Mouse (Mus musculus) intestine, embryonic 15.5 days (tissue): ENCODE measurements around the gene E2f6. TPM values are rescaled to one million over a fixed set of nuclear protein-coding genes. Genes with fewer than 3 reads are reported as not detected.

Experiments
- ATAC-seq: fragments of 200-750 bp; cut with Nextera tagmentation; 2 replicates; pipeline ENCODE4 v1.8.0; 2017; ENCODE audit warnings: moderate TSS enrichment, moderate library complexity
- H3K27ac ChIP-seq: fragments of 300-500 bp; sonication (generic); 2 replicates; pipeline ENCODE4 v1.5.1; 2015; ENCODE audit warnings: mild to moderate bottlenecking, inconsistent platforms
- H3K27me3 ChIP-seq: fragments of 300-500 bp; sonication (generic); replicated peaks from 2 replicates; pipeline ENCODE4 v1.6.1; 2015; ENCODE audit warnings: inconsistent platforms
- H3K36me3 ChIP-seq: fragments of 300-500 bp; sonication (generic); 2 replicates; pipeline ENCODE4 v1.6.1; 2015; ENCODE audit warnings: inconsistent platforms
- H3K4me1 ChIP-seq: fragments of 300-500 bp; sonication (generic); replicated peaks from 2 replicates; pipeline ENCODE4 v1.6.1; 2015; ENCODE audit warnings: inconsistent platforms
- H3K4me2 ChIP-seq: fragments of 300-500 bp; sonication (generic); replicated peaks from 2 replicates; pipeline ENCODE4 v1.6.1; 2015; ENCODE audit warnings: mild to moderate bottlenecking, inconsistent platforms
- H3K4me3 ChIP-seq: fragments of 300-500 bp; sonication (generic); replicated peaks from 2 replicates; pipeline ENCODE4 v1.5.1; 2015; ENCODE audit warnings: inconsistent platforms
- H3K9ac ChIP-seq: fragments of 300-500 bp; sonication (generic); 2 replicates; pipeline ENCODE4 v1.6.1; 2015; ENCODE audit warnings: inconsistent platforms
- H3K9me3 ChIP-seq: fragments of 300-500 bp; sonication (generic); 2 replicates; pipeline ENCODE4 v1.6.1; 2016; ENCODE audit warnings: inconsistent platforms
- WGBS: fragments of 180-500 bp; shearing (Covaris S2); methylation state at CpG from one replicate; pipeline ENCODE4 v1.1.7; 2015; 5-methylcytosine and 5-hydroxymethylcytosine counted together
- polyA plus RNA-seq: library from polyadenylated mRNA; unstranded; fragments of >200 nt; fragmentation: Nextera tagmentation; extraction: Ambion mirVana; gene quantifications from 2 replicates; pipeline ENCODE4 v1.2.1, GENCODE M21; 2015

The E2f6 gene
- polyA plus RNA-seq, 1 experiment from 2014 or later: 37.6 TPM

DNA sequence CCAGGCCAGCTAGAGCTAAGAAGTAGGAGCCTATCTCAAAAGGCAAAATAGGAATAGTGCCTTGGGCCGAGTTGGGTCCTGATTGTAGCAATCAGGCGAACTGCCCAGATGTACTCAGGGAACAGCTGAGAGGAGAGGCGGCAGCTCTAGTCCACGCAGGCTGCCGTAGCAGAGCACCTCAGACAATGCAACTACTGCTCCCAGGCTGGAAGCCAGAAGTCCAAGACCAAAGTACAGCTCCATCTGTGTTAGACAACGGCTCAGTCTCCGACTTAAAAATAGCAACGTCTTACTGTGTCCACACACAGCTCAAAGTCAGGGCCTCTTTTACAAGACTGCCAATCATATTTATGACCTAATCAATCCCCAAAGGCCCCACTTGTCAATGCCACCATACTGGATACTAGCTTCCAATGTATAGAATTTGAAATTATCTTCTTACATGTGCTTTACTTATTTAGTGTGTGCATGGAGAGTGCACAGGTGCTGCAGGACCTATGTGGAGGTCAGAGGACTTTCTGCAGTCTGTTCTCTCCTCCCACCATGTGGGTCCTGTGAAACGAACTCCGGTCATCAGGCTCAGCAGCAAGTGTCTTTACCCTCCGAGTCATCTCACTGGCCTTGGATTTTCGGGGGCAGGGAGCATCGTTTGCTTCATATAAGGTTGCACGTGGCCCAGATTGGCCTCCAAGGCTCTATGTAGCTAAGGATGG is 29.6 kb upstream of the E2f6 start:
- H3K9me3 ChIP-seq: no peaks in the 10 kb centered on the region
- no peaks in the 10 kb centered on the region for H3K27me3 ChIP-seq
- no peak overlapping the region for H3K9ac ChIP-seq
- no peak overlapping the region for H3K4me2 ChIP-seq
- H3K27ac ChIP-seq: no peak overlapping the region
- peaks cover 7% of the 10 kb centered on the region for H3K4me1 ChIP-seq
- H3K4me3 ChIP-seq: no peak overlapping the region
- peak; percentile 84 for ATAC-seq
- WGBS: 68% methylated on average over 14 of the region's 14 CpGs
- H3K36me3 ChIP-seq: no peaks in the 10 kb centered on the region

DNA sequence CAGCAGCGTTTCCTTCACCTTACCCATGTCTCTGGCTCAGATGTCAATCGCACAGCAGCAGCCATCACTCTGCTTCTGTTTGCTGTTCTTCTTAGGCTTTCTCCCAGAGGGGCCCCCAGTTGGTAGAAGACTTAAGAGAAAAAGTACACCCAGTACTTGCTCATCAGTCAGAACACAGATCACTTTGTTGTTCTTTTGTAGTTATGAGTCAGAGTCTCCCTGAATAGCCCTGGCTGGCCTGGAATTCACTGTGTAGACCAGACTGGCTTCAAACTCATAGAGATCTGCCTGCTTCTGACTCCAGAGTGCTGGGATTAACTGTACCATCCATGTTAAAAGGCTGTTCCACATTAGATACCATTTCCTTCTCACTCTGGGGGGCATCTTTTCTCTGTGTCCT is 22.2 kb upstream of the E2f6 start:
- H3K9me3 ChIP-seq: no peaks in the 10 kb centered on the region
- H3K27me3 ChIP-seq: no peaks in the 10 kb centered on the region
- H3K4me2 ChIP-seq: no peak overlapping the region
- ATAC-seq: no peak
- H3K9ac ChIP-seq: no peak overlapping the region
- H3K36me3 ChIP-seq: no peaks in the 10 kb centered on the region
- no peak overlapping the region for H3K27ac ChIP-seq
- 63% methylated on average over 2 of the region's 2 CpGs for WGBS
- H3K4me1 ChIP-seq: 0 out of 2 replicates have a peak, but pooled peaks cover 3% of the 10 kb centered on the region
- H3K4me3 ChIP-seq: no peak overlapping the region

DNA sequence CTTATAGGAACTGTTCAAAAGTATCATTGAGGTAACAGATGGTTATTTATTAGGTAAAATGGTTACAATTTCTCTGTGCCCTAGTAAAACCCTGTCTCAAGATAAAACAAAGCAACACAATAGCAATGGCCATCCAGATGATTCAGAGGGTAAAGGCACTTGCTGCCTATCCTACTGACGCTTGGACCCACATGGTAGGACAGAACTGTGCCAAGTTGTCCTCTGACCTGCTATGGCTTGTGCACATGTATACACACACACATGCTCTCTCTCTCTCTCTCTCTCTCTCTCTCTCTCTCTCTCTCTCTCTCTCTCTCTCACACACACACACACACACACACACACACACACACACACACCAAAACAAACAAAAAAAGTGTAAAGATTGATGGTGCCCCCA is 21.6 kb upstream of the E2f6 start:
- no peak overlapping the region for H3K27ac ChIP-seq
- no peak for ATAC-seq
- H3K4me2 ChIP-seq: no peak overlapping the region
- H3K36me3 ChIP-seq: no peaks in the 10 kb centered on the region
- H3K4me1 ChIP-seq: 0 out of 2 replicates have a peak, but pooled peaks cover 3% of the 10 kb centered on the region
- no peak overlapping the region for H3K4me3 ChIP-seq
- no peaks in the 10 kb centered on the region for H3K27me3 ChIP-seq
- WGBS: 67% methylated on average over 1 of the region's 1 CpGs
- no peak overlapping the region for H3K9ac ChIP-seq
- H3K9me3 ChIP-seq: no peaks in the 10 kb centered on the region

DNA sequence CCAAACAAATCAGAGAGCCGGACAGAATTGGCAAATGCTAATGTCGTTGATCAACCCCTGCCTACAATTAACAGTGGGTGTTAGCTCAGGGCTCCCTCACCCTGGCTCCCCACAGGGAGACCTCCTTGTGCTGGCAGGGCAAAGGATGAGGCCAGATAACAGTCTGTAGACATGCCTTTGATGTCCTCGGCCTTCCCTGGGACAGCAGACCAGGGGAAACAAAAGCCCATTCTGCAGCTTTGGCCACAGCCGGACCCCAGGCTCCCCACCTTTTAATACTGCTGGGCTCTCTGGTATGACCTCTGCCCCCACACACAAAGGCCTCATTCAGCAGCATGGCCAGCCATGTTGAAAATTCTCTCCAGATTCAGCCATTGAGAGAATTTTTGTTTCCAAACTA is 21.0 kb upstream of the E2f6 start:
- no peaks in the 10 kb centered on the region for H3K9me3 ChIP-seq
- 29% methylated on average over 4 of the region's 4 CpGs for WGBS
- H3K27me3 ChIP-seq: no peaks in the 10 kb centered on the region
- no peak for ATAC-seq
- H3K9ac ChIP-seq: no peak overlapping the region
- no peak overlapping the region for H3K4me2 ChIP-seq
- H3K36me3 ChIP-seq: no peaks in the 10 kb centered on the region
- H3K4me3 ChIP-seq: no peak overlapping the region
- no peak overlapping the region for H3K27ac ChIP-seq
- 0 out of 2 replicates have a peak, but pooled peaks cover 3% of the 10 kb centered on the region for H3K4me1 ChIP-seq

DNA sequence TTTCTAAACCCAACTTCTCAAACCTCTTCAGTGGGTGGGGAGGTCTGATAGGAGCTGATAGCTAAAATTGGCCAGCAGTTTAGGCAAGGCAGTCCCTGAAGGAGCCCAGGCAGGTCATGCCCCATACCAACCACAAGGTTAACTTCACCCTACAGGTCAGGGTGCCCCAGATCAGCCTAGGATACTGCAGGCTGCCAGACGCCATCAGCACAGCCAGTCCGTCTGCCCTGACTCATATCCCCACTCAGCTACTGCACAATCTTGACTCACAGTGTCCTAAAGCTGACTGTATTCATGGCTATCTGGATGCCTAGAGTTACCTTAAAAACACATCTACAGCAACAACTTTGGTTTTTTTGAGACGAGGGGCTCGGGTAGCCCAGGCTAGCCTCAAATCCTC is 20.3 kb upstream of the E2f6 start:
- Histone ChIP-seq H3K27ac (0 out of 2 replicates have a peak overlapping the region, but pooled peaks have one; percentile 17), H3K4me2 (no peak overlapping the region), H3K4me3 (no peak overlapping the region), H3K36me3 (no peaks in the 10 kb centered on the region), H3K4me1 (0 out of 2 replicates have a peak, but pooled peaks cover 3% of the 10 kb centered on the region), H3K9me3 (no peaks in the 10 kb centered on the region), H3K27me3 (no peaks in the 10 kb centered on the region), H3K9ac (no peak overlapping the region)
- ATAC-seq: 0 out of 2 replicates have a peak, but pooled peaks have one; percentile 39
- WGBS: 78% methylated on average over 4 of the region's 4 CpGs

DNA sequence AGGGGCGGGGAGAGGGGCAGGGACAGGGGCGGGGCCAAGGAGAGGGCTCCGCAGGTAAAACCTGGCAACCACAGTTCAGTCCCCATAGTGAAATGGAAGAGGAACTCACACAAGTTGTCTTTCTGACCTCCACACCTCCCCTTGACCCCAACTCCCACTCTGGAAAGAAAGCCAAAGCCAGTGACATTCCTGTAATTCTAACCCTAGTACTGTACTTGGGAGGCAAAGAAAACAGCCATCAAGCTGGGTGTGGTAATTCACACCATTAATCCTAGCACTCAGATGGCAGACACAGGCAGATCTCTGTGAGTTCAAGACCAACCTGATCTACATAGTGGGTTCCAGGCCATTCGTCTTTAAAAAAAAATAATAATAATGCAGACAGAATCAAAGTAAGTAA is 17.4 kb upstream of the E2f6 start:
- Histone ChIP-seq H3K36me3 (no peaks in the 10 kb centered on the region), H3K4me3 (no peak overlapping the region), H3K4me1 (0 out of 2 replicates have a peak, but pooled peaks cover 3% of the 10 kb centered on the region), H3K9me3 (no peaks in the 10 kb centered on the region), H3K4me2 (no peak overlapping the region), H3K27ac (no peak overlapping the region), H3K27me3 (no peaks in the 10 kb centered on the region), H3K9ac (no peak overlapping the region)
- 85% methylated on average over 4 of the region's 4 CpGs for WGBS
- ATAC-seq: no peak

DNA sequence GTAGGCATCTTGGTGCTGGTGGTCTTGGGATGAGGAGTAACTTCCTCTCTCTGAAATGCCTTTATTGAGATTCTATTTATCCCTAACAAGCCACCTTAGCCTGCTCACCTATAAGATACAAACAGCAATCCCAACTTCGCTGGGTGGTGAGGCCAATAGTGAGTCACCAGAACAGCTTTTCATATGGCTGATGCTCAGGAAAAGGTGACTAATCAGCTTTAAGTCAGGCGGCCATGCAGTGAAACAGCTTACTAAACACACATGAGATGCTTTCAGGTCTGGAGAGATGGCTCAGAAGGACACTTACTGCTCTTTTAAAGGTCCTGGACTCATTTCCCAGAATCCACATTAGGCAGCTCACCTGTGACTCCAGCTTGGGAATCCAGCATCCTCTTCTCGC is 15.0 kb upstream of the E2f6 start:
- Histone ChIP-seq H3K4me2 (no peak overlapping the region), H3K27ac (no peak overlapping the region), H3K4me3 (no peak overlapping the region), H3K4me1 (no peaks in the 10 kb centered on the region; the same call in 1 of the 2 replicates), H3K9me3 (no peaks in the 10 kb centered on the region), H3K9ac (no peak overlapping the region), H3K36me3 (no peaks in the 10 kb centered on the region), H3K27me3 (no peaks in the 10 kb centered on the region)
- no peak for ATAC-seq
- WGBS: 81% methylated on average over 3 of the region's 3 CpGs

DNA sequence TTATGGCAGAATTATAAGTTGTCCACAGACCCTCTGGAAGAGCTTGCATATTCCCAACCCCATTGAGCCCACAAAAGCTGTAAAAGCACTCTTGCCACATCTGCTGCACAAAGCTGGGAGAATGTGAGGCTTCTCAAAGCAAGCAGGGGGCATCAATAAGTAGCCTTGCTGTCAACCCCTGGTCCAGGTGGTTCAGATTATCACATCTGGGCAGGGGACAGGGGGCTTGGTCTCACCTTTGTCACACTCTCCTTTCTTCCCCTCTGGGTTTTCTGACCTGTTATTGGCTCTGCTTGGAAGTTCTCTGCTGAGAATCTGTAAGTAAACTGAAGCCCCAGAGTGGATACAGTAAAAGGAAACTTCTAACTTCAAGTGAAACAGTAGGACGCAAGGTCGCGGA is 11.9 kb upstream of the E2f6 start:
- WGBS: 49% methylated on average over 3 of the region's 3 CpGs
- H3K4me2 ChIP-seq: peak overlapping the region; percentile 91

DNA sequence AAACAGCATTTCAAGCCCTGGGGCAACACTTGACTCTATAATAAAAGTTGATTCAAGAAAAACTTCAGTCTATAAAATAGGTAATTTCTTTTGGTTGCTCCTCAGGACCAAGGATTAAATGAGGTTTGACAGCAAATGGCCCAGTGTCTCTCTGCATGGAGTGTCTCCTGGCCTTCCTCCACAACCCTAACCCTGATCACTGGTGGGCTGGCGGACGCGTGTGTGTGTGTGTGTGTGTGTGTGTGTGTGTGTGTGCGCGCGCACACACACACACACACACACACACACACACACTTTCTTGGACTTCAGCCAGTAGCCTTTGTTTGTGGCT is 10.9 kb upstream of the E2f6 start:
- no peaks in the 10 kb centered on the region for H3K36me3 ChIP-seq
- WGBS: 18% methylated on average over 3 of the region's 6 CpGs
- peak overlapping the region; percentile 91 for H3K4me2 ChIP-seq
- no peak overlapping the region for H3K27ac ChIP-seq
- no peaks in the 10 kb centered on the region for H3K27me3 ChIP-seq
- H3K4me1 ChIP-seq: no peaks in the 10 kb centered on the region; the same call in 1 of the 2 replicates
- no peaks in the 10 kb centered on the region for H3K9me3 ChIP-seq
- peak overlapping the region; percentile 60 for H3K4me3 ChIP-seq
- H3K9ac ChIP-seq: peak overlapping the region; percentile 56
- peak; percentile 32; the same call in 1 of the 2 replicates for ATAC-seq

More for the DNA sequence above, 11.9 kb upstream of the E2f6 start:
- Histone ChIP-seq H3K36me3 (no peaks in the 10 kb centered on the region), H3K27me3 (no peaks in the 10 kb centered on the region), H3K9me3 (no peaks in the 10 kb centered on the region), H3K9ac (no peak overlapping the region), H3K27ac (no peak overlapping the region), H3K4me3 (no peak overlapping the region), H3K4me1 (no peaks in the 10 kb centered on the region; the same call in 1 of the 2 replicates)
- ATAC-seq: no peak

DNA sequence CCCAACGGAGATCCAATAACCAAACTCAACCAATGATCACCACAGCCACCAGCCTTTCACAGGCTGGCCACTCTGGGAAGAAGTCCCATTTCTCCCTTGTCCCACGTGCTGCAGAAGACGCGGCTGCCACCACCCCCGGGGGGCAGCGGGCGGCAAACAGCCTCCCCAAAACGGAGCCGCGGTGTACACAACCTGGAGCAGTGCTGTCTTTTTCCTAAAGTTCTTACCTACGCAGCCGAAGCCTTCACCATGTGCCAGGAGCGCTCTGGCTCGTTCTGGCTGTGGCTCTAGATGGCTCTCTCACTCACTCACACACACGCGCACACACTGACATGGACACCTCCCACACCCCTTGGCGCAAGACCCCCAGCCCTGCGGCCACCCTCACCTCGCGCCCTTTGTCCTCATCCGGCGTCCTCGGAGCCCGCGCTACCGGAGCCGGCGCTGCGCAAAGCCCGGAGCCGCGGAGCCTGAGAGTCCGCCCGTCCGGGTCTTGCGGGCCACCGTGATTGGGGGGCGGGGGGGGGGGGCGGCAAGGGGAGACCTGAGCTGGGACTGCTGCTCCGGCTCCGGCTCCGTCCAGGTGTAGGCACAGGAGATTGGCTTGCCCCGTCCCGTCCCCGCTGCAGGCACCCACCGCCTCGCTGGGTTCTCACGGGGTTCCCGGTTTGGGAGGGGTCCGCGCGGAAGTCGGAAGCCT is 10.4 kb upstream of the E2f6 start, which contains the start of gene Greb1:
Gene Greb1 (minus strand): TSS at position 628 of the 700 bp plus-strand sequence.
- Histone ChIP-seq H3K4me2 (peak within 1 kb of the TSS; percentile 91), H3K9ac (peak within 1 kb of the TSS; percentile 56), H3K27me3 (no peaks in the 10 kb centered on the region), H3K4me3 (peak within 1 kb of the TSS; percentile 60), H3K4me1 (no peaks in the 10 kb centered on the region; the same call in 1 of the 2 replicates), H3K27ac (peak within 1 kb of the TSS; percentile 56), H3K9me3 (no peaks in the 10 kb centered on the region), H3K36me3 (no peaks in the 10 kb centered on the region)
- under 1% methylated on average over 52 of the region's 53 CpGs for WGBS
- peak; percentile 78 for ATAC-seq

DNA sequence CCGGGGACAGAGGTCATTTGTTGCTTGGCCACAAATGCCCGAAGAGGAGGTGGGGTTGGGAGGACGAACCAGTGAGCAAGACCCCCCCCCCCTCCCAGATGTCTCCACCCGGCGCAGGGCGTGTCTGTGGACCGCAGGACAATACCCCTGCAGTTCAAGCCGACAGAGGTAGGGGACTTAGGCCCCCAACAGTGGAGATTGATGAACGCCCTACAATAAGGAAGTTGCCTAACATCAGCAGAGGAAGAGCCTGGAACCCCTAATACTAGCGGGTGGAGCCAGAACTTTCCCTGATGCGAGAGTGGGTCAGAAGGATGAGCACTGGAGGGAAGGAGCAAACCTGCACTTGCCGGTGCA is 9.8 kb upstream of the E2f6 start:
- peak overlapping the region; percentile 56; the same call in 1 of the 2 replicates for H3K27ac ChIP-seq
- WGBS: 1% methylated on average over 12 of the region's 12 CpGs
- ATAC-seq: peak; percentile 83
- peak overlapping the region; percentile 60 for H3K4me3 ChIP-seq
- no peaks in the 10 kb centered on the region; the same call in 1 of the 2 replicates for H3K4me1 ChIP-seq
- no peaks in the 10 kb centered on the region for H3K27me3 ChIP-seq
- H3K9me3 ChIP-seq: no peaks in the 10 kb centered on the region
- H3K9ac ChIP-seq: peak overlapping the region; percentile 56
- peak overlapping the region; percentile 91 for H3K4me2 ChIP-seq
- H3K36me3 ChIP-seq: no peaks in the 10 kb centered on the region

DNA sequence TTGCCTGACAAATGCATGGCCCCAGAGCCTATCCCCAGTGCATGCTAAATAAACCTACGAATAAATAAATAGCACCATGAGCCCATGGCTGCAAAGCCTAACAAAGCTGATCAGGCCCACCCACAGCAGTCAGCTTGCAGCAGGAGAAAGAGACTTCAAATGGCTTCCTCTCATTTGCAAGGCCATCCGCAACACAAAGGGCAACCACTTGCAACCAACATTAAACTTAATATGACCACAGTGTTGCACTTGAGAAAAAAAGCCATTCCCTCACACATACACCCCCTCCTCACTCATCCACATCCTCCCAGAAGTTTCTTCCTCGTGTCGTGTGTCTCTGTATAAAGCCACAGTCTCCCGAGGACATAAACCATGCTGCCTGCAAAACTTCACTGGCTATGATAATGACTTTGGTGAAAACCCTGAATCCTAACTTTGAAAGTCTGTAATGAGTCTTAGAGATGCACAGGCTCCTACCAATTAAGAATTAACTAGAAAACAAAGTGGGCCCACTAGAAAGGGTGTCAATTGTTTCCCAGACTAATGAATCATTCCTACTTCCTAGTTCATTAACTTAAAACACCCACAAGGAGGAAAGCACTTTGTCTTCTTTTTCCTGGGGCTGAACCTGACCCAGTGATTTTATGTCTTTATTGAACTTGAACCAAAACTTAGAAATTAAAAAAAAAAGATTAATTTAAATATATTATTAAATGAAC is 7.4 kb upstream of the E2f6 start:
- Histone ChIP-seq H3K9me3 (no peaks in the 10 kb centered on the region), H3K4me2 (no peak overlapping the region), H3K4me1 (no peaks in the 10 kb centered on the region; the same call in 1 of the 2 replicates), H3K27me3 (peaks cover 7% of the 10 kb centered on the region), H3K4me3 (no peak overlapping the region), H3K9ac (no peak overlapping the region), H3K27ac (no peak overlapping the region), H3K36me3 (no peaks in the 10 kb centered on the region)
- ATAC-seq: no peak
- 43% methylated on average over 5 of the region's 5 CpGs for WGBS
